Mouse (Mus musculus) neutrophil, adult 59 days (primary cell): Measurements from ENCODE around the gene Vps37b. TPM values are rescaled to one million over a fixed set of nuclear protein-coding genes. Genes with fewer than 3 reads are reported as not detected.

Experiments used
- total RNA-seq, 2 experiments: library from RNA; stranded (reverse); gene quantifications; 1 replicate in 1 of 2; 2 replicates in 1 of 2; pipeline ENCODE4 v1.2.4; 2023

Gene Vps37b
- total RNA-seq, result 10 to 100 TPM; 53.3 to 58.8 TPM

DNA sequence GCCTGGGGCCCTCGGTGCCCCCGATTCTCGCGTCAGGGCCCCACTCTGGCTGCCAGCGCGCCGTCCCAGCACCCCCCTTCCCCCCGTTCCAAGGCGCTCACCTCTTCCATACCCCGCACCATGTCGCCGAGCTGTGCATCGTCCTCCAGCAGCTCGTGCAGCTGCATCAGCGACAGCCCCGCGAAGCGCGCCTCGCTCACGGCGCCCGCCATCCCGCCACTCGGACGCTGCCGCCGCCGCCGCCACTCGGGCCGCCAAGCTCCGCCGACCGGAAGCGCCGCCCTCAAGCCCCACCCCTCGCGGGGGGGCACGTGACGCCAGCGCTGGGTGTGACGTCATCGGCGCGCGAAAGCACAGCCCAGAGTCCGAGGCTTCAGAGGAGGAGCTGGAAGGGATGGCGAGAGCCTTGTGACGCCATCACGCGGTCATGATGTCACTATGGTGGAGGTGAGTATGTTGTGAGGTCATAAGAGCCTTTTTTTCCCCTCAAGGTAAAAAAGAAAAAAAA, at the start of gene Vps37b:
TSS of gene Vps37b (minus strand) at position 270 of the 508 bp plus-strand sequence.

DNA sequence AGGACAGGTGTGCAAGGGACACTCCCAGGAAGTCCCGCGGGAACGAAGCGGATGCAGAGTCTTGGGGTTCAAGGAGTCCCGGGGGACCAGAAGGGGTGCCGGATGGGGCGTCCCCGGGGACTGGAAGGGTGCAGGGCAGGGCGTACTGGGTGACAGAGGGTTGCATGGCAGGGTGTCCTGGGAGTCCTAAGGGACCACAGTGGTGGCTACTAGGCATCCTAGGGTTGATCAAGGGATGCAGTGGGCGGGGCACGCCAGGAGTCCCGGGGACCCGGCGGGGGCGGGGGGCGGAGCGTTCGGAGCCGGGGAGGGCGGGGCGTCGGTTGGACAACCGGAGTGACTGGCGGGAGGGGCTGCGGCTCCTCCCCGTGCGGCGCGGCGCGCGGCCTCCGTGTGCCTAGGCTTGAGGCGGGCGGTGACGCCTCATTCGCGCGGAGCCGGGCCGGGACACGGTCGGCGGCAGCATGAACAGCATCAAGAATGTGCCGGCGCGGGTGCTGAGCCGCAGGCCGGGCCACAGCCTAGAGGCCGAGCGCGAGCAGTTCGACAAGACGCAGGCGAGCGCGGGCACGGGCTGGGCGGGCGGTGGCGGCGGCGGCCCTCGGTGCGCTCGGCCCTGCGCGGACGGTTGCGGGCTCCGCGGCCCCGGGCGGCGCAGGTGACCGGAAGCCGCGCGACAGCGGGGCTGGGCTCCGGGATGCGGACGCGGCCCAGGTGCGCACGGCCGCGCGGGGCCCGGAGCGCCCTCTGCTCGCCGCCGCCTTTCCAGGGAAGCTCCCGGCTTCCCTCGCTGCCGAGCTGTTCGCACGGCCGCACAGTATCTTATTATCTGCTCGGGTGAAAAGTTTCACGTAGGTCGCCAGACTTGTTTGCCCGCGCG, 58.5 kb downstream of the Vps37b start, which contains the start of gene Hip1r:
TSS of gene Hip1r (plus strand) at position 330 of the 880 bp plus-strand sequence.

Other genes with a start within 250 kb of the Vps37b start
- 100 to 1,000 TPM in 1 of 2 experiments, 10 to 100 TPM in 1; 92.9 to 131 TPM for gene Hcar2, start 166.8 kb downstream of the Vps37b start, total RNA-seq
- gene Hcar1, start 152.2 kb downstream of the Vps37b start, total RNA-seq, result not detected
- gene Denr, start 125.1 kb downstream of the Vps37b start, total RNA-seq, result 10 to 100 TPM; 24.0 to 31.1 TPM
- gene Gm43518, start 104.9 kb downstream of the Vps37b start, total RNA-seq, result not detected
- 1 to 10 TPM in 1 of 2 experiments, under 1 TPM in 1; 0.44 to 1.7 TPM for gene Ccdc62, start 101.6 kb downstream of the Vps37b start, total RNA-seq
- gene Hip1r, start 58.6 kb downstream of the Vps37b start, total RNA-seq, result 10 to 100 TPM; 73.7 to 75.1 TPM
- gene Abcb9, start 63.5 kb upstream of the Vps37b start, total RNA-seq, result 1 to 10 TPM; 4.1 to 5.9 TPM
- gene Ogfod2, start 80.0 kb upstream of the Vps37b start, total RNA-seq, result 10 to 100 TPM; 12.1 to 16.4 TPM
- gene Arl6ip4, start 83.8 kb upstream of the Vps37b start, total RNA-seq, result 10 to 100 TPM; 28.6 to 38.3 TPM
- gene Pitpnm2, start 217.5 kb upstream of the Vps37b start, total RNA-seq, result 1 to 10 TPM; 2.2 to 3.2 TPM